Mouse (Mus musculus): Measurements from ENCODE around the gene Ptprn2. TPM values are rescaled to one million over a fixed set of nuclear protein-coding genes. Genes with fewer than 3 reads are reported as not detected.

Ptprn2 gene
- polyA plus RNA-seq, 1 experiment: 1.2 TPM

DNA sequence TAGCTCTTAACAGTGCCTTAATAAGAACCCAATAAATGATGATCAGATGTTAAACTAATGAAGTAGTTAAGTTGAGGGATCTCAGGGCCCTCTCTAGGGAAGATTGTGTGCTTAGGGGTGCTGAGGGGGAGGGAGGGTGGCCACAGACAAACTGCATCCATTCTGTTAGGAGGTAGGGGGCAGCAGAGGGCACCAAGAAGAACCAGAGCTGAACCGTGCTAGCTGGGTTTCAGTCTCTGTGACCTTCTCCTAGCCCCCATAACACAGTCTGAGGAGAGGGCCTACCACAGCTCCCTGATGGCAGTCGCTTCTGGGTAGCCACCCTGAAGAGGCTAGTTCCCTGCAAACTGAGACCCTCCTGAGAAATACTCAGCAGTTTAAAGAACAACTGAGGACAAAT lies 646.6 kb downstream of the Ptprn2 start:
- 20% methylated on average over 2 of the region's 2 CpGs for WGBS
- H3K27ac ChIP-seq (ENCODE audit: control insufficient read depth, insufficient read depth, low read length): no peak overlapping the region
- no peaks in the 10 kb centered on the region for H3K27me3 ChIP-seq (ENCODE audit: control insufficient read depth, insufficient read depth, low read length)
- no peak overlapping the region for H3K4me3 ChIP-seq (ENCODE audit: control insufficient read depth, insufficient read depth, low read length)
- H3K36me3 ChIP-seq (ENCODE audit: control insufficient read depth, insufficient read depth, low read length): no peaks in the 10 kb centered on the region
- peak; percentile 28 for DNase-seq
- TF ChIP-seq POLR2A (IDR thresholded peaks at IDR 0.05; ENCODE audit: control insufficient read depth, extremely low read depth, insufficient read depth, low read length, poor library complexity) (no peak), CTCF (IDR thresholded peaks at IDR 0.05; ENCODE audit: borderline replicate concordance, control insufficient read depth, extremely low read depth, insufficient read depth, low read length, poor library complexity) (0 out of 2 replicates have a peak, but pooled peaks have one; percentile 23)
- H3K4me1 ChIP-seq (replicated peaks; ENCODE audit: control insufficient read depth, insufficient read depth, low read length): no peaks in the 10 kb centered on the region

DNA sequence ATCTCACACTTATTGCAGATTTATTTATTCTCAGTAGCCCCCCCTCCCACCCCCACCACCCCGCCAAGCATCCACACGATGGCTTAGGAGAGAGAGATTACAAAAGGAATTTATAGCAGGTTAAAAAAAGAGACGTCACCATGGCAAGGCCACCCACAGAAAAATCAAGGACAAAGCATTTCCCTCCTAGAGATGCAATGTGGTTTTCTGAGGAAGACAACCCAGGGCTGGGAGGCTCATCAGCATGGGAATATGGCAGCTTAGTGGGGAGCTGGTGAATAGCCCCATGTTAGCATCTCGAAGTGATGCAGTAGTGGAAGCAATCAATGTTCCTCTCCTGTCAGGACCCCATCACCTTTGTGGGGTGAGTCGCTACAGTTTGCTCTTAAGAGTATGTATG lies 649.7 kb downstream of the Ptprn2 start:
- no peak for DNase-seq
- H3K27ac ChIP-seq (ENCODE audit: control insufficient read depth, insufficient read depth, low read length): no peak overlapping the region
- H3K36me3 ChIP-seq (ENCODE audit: control insufficient read depth, insufficient read depth, low read length): no peaks in the 10 kb centered on the region
- TF ChIP-seq POLR2A (IDR thresholded peaks at IDR 0.05; ENCODE audit: control insufficient read depth, extremely low read depth, insufficient read depth, low read length, poor library complexity) (no peak), CTCF (IDR thresholded peaks at IDR 0.05; ENCODE audit: borderline replicate concordance, control insufficient read depth, extremely low read depth, insufficient read depth, low read length, poor library complexity) (no peak)
- H3K4me3 ChIP-seq (ENCODE audit: control insufficient read depth, insufficient read depth, low read length): no peak overlapping the region
- no peaks in the 10 kb centered on the region for H3K4me1 ChIP-seq (replicated peaks; ENCODE audit: control insufficient read depth, insufficient read depth, low read length)
- no peaks in the 10 kb centered on the region for H3K27me3 ChIP-seq (ENCODE audit: control insufficient read depth, insufficient read depth, low read length)
- 82% methylated on average over 5 of the region's 5 CpGs for WGBS

DNA sequence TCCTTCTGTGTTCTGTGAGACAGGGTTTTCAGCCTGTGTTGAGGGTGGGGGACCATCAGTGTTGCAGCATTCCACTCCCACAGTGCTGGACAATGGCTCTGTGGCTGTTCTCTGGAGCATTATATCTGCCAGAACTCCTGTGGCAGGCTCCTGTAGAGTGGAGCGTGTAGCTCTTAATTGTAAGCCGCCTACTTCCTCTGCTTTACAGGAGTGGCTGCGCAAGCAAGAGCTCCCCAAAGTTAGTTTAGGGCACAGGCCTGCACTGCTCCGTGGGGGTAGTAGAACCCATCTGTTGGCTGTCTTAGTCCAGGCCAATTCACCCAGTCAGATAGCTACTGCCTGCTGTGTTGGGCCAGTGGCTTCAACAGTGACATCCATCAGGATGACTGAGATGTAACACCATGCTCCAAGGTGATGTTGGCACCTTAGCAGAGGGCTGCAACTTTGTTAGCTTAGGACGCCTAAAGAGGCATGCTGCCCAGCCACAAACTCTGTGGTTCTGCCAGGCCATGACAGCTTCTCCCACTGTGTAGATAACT lies 651.0 kb downstream of the Ptprn2 start:
- TF ChIP-seq POLR2A (IDR thresholded peaks at IDR 0.05; ENCODE audit: control insufficient read depth, extremely low read depth, insufficient read depth, low read length, poor library complexity) (no peak), CTCF (IDR thresholded peaks at IDR 0.05; ENCODE audit: borderline replicate concordance, control insufficient read depth, extremely low read depth, insufficient read depth, low read length, poor library complexity) (no peak)
- Histone ChIP-seq H3K4me3 (ENCODE audit: control insufficient read depth, insufficient read depth, low read length) (no peak overlapping the region), H3K4me1 (replicated peaks; ENCODE audit: control insufficient read depth, insufficient read depth, low read length) (no peaks in the 10 kb centered on the region), H3K27ac (ENCODE audit: control insufficient read depth, insufficient read depth, low read length) (no peak overlapping the region), H3K27me3 (ENCODE audit: control insufficient read depth, insufficient read depth, low read length) (no peaks in the 10 kb centered on the region), H3K36me3 (ENCODE audit: control insufficient read depth, insufficient read depth, low read length) (no peaks in the 10 kb centered on the region)
- 80% methylated on average over 5 of the region's 5 CpGs for WGBS
- DNase-seq: no peak

DNA sequence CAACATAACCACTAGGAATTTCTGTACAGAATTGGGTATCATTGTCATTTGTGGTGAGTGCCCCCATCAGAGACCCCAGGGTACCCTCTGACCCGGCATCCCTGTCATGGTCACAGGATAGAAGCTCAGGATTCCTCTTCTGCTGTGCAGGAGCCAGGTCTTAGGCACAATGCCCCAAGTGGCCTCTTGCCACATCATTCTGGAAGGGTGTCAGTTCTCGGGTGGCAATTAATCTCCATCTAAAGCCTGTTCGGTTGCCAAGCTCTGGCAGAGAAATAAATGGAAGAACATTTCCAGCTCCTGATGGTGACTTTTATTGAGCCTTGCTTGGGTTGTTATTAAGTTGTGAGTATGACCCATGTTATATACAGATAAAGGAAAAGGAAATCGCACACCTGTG lies 655.4 kb downstream of the Ptprn2 start:
- Histone ChIP-seq H3K4me3 (ENCODE audit: control insufficient read depth, insufficient read depth, low read length) (no peak overlapping the region), H3K27me3 (ENCODE audit: control insufficient read depth, insufficient read depth, low read length) (no peaks in the 10 kb centered on the region), H3K36me3 (ENCODE audit: control insufficient read depth, insufficient read depth, low read length) (no peaks in the 10 kb centered on the region), H3K27ac (ENCODE audit: control insufficient read depth, insufficient read depth, low read length) (no peak overlapping the region), H3K4me1 (replicated peaks; ENCODE audit: control insufficient read depth, insufficient read depth, low read length) (no peaks in the 10 kb centered on the region)
- WGBS: 89% methylated on average over 4 of the region's 4 CpGs
- TF ChIP-seq CTCF (IDR thresholded peaks at IDR 0.05; ENCODE audit: borderline replicate concordance, control insufficient read depth, extremely low read depth, insufficient read depth, low read length, poor library complexity): no peak
- TF ChIP-seq POLR2A (IDR thresholded peaks at IDR 0.05; ENCODE audit: control insufficient read depth, extremely low read depth, insufficient read depth, low read length, poor library complexity): no peak
- no peak for DNase-seq

DNA sequence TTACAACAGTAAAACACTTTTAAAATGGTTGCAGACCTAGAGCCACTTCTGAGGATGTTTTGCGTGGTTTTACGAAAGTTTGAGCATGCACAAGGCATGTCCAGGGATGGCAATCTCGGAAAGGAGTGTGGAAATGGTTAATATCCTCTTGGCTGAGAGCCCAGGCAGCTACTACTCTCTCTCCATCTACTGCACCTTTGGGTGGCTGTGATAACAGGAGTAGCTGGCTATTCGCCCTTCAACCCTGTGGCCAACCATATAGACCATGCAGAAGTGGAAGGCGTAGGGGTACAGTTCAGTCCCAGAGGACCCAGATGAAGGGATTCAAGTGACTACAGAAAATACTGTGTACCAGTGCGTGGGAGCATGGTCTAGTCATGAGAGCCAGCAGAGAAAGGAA lies 655.9 kb downstream of the Ptprn2 start:
- no peak for DNase-seq
- TF ChIP-seq POLR2A (IDR thresholded peaks at IDR 0.05; ENCODE audit: control insufficient read depth, extremely low read depth, insufficient read depth, low read length, poor library complexity): no peak
- TF ChIP-seq CTCF (IDR thresholded peaks at IDR 0.05; ENCODE audit: borderline replicate concordance, control insufficient read depth, extremely low read depth, insufficient read depth, low read length, poor library complexity): no peak
- H3K36me3 ChIP-seq (ENCODE audit: control insufficient read depth, insufficient read depth, low read length): no peaks in the 10 kb centered on the region
- no peaks in the 10 kb centered on the region for H3K27me3 ChIP-seq (ENCODE audit: control insufficient read depth, insufficient read depth, low read length)
- no peaks in the 10 kb centered on the region for H3K4me1 ChIP-seq (replicated peaks; ENCODE audit: control insufficient read depth, insufficient read depth, low read length)
- H3K27ac ChIP-seq (ENCODE audit: control insufficient read depth, insufficient read depth, low read length): no peak overlapping the region
- 87% methylated on average over 6 of the region's 6 CpGs for WGBS
- H3K4me3 ChIP-seq (ENCODE audit: control insufficient read depth, insufficient read depth, low read length): no peak overlapping the region

DNA sequence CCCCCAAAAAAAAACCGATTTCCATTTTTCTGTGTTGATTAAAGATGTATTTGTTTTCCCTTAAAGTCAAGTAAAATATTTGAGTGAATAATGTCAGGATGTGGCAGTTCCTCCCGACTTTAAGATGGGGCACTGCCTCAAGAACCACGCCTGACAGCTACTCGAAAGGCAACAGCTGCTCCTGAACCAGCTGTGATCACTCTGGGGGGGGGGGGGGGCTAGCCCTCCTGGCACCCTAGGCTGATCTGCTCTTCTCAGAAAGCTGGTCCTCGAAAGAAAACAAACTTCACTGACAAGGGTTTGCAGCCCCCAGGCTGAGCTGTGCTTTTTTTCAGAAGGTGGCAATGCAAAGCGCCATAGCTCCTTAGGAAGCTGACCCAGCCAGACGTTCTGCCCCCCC lies 663.7 kb downstream of the Ptprn2 start:
- H3K27ac ChIP-seq (ENCODE audit: control insufficient read depth, insufficient read depth, low read length): no peak overlapping the region
- TF ChIP-seq CTCF (IDR thresholded peaks at IDR 0.05; ENCODE audit: borderline replicate concordance, control insufficient read depth, extremely low read depth, insufficient read depth, low read length, poor library complexity) (no peak), POLR2A (IDR thresholded peaks at IDR 0.05; ENCODE audit: control insufficient read depth, extremely low read depth, insufficient read depth, low read length, poor library complexity) (no peak)
- no peak for DNase-seq
- H3K36me3 ChIP-seq (ENCODE audit: control insufficient read depth, insufficient read depth, low read length): no peaks in the 10 kb centered on the region
- no peaks in the 10 kb centered on the region; the same call in 1 of the 2 replicates for H3K27me3 ChIP-seq (ENCODE audit: control insufficient read depth, insufficient read depth, low read length)
- 11% methylated on average over 7 of the region's 7 CpGs for WGBS
- H3K4me1 ChIP-seq (replicated peaks; ENCODE audit: control insufficient read depth, insufficient read depth, low read length): 0 out of 2 replicates have a peak, but pooled peaks cover 2% of the 10 kb centered on the region
- no peak overlapping the region for H3K4me3 ChIP-seq (ENCODE audit: control insufficient read depth, insufficient read depth, low read length)
